ENCODE assay signal across 8 mouse cellular contexts in genomic region chr14:55540787-55541321, GRCm38 (mm10). TPM values are rescaled to one million over a fixed set of nuclear protein-coding genes. Genes with fewer than 3 reads are reported as not detected.
DNase-seq lines count a peak whose midpoint lies in the region; ATAC-seq and TF ChIP-seq lines count a peak whose summit lies in the region.

No protein-coding gene starts in this region.

- H3K4me2 ChIP-seq in embryonic facial prominence, embryonic 12.5 days (replicated peaks), result peak overlapping the region; percentile 75

- peak overlapping the region; percentile 54 for H3K4me3 ChIP-seq in thymus, adult 2 months (ENCODE audit: control insufficient read depth, insufficient read depth, low read length)
- H3K4me3 ChIP-seq in embryonic facial prominence, embryonic 12.5 days, result peak overlapping the region; percentile 57
- H3K4me3 ChIP-seq in kidney, adult 2 months (ENCODE audit: insufficient read depth, low read depth, low read length), result peak overlapping the region; percentile 77

- no peaks in the 10 kb centered on the region for H3K36me3 ChIP-seq in thymus, adult 2 months (ENCODE audit: control insufficient read depth, insufficient read depth, low read length)
- H3K36me3 ChIP-seq in embryonic facial prominence, embryonic 12.5 days, result peaks cover 26% of the 10 kb centered on the region
- no peaks in the 10 kb centered on the region for H3K36me3 ChIP-seq in kidney, adult 2 months (ENCODE audit: control insufficient read depth, insufficient read depth, low read length)
- H3K36me3 ChIP-seq in splenic B cell, adult 2 months (ENCODE audit: control insufficient read depth, insufficient read depth, low read length, poor library complexity, severe bottlenecking), result peaks cover 2% of the 10 kb centered on the region; the same call in 1 of the 2 replicates

- no peak for TF ChIP-seq POLR2A in thymus, adult 2 months (IDR thresholded peaks at IDR 0.05; ENCODE audit: control insufficient read depth, extremely low read depth, insufficient read depth, low read length, poor library complexity)
- TF ChIP-seq POLR2A in kidney, adult 2 months (IDR thresholded peaks at IDR 0.05; ENCODE audit: low read depth, low read length), result no peak

- WGBS in thymus, adult 2 months, result 9% methylated on average over 10 of the region's 10 CpGs
- 7% methylated on average over 10 of the region's 10 CpGs for WGBS in embryonic facial prominence, embryonic 12.5 days
- 8% methylated on average over 10 of the region's 10 CpGs for WGBS in kidney, adult 2 months

- peak; percentile 46 for DNase-seq in thymus, adult 2 months
- no peak for DNase-seq in thymus, postnatal 10 days (ENCODE audit: low spot score in 2 of 2)
- DNase-seq in heart, adult 18-20 months, result peak; percentile 92 to 94
- DNase-seq in kidney, adult 2 months, result peak; percentile 82
- peak; percentile 72 for DNase-seq in liver
- DNase-seq in naive thymus-derived CD4-positive, alpha-beta T cell, adult 2 months (ENCODE audit: low read depth), result peak; percentile 73
- DNase-seq in splenic B cell, adult 2 months (ENCODE audit: low read depth, low spot score), result peak; percentile 84

- H3K4me1 ChIP-seq in thymus, adult 2 months (replicated peaks; ENCODE audit: control insufficient read depth, insufficient read depth, low read length), result peaks cover 16% of the 10 kb centered on the region
- H3K4me1 ChIP-seq in embryonic facial prominence, embryonic 12.5 days, result peaks cover 11% of the 10 kb centered on the region
- no peaks in the 10 kb centered on the region for H3K4me1 ChIP-seq in kidney, adult 2 months (ENCODE audit: control insufficient read depth, insufficient read depth, low read length)

- no peak for TF ChIP-seq CTCF in thymus, adult 2 months (IDR thresholded peaks at IDR 0.05; ENCODE audit: borderline replicate concordance, control insufficient read depth, extremely low read depth, insufficient read depth, low read length, poor library complexity)
- no peak for TF ChIP-seq CTCF in kidney, adult 2 months (conservative IDR thresholded peaks at IDR 0.05; ENCODE audit: insufficient read depth, insufficient read length, low read depth, low read length)

- no peaks in the 10 kb centered on the region for H3K9me3 ChIP-seq in embryonic facial prominence, embryonic 12.5 days

- no peaks in the 10 kb centered on the region for H3K27me3 ChIP-seq in thymus, adult 2 months (ENCODE audit: control insufficient read depth, insufficient read depth, low read length)
- no peaks in the 10 kb centered on the region for H3K27me3 ChIP-seq in embryonic facial prominence, embryonic 12.5 days
- H3K27me3 ChIP-seq in kidney, adult 2 months (replicated peaks; ENCODE audit: control insufficient read depth, insufficient read depth, low read length), result no peaks in the 10 kb centered on the region
- H3K27me3 ChIP-seq in splenic B cell, adult 2 months (ENCODE audit: control insufficient read depth, insufficient read depth, low read length, poor library complexity, severe bottlenecking), result no peaks in the 10 kb centered on the region

- no peak overlapping the region for H3K27ac ChIP-seq in thymus, adult 2 months (ENCODE audit: control insufficient read depth, insufficient read depth, low read length)
- H3K27ac ChIP-seq in embryonic facial prominence, embryonic 12.5 days, result peak overlapping the region; percentile 84
- H3K27ac ChIP-seq in kidney, adult 2 months (ENCODE audit: insufficient read depth, low read depth, low read length), result peak overlapping the region; percentile 17; the same call in 1 of the 2 replicates

- H3K9ac ChIP-seq in embryonic facial prominence, embryonic 12.5 days, result peak overlapping the region; percentile 70

- ATAC-seq in embryonic facial prominence, embryonic 12.5 days (ENCODE audit: insufficient number of reproducible peaks, insufficient read depth, low FRiP score, low TSS enrichment), result peak; percentile 42

RNA-seq across cellular contexts. Expression of gene Pck2, which starts 0.8 kb away (rescaled TPM):
- polyA plus RNA-seq in thymus, adult 2 months (2012; rRNA removed), result 13.2 and 13.3 TPM in 2 replicates
- 35.2 and 36.1 TPM in 2 replicates for polyA plus RNA-seq in embryonic facial prominence, embryonic 12.5 days (2016; fragmentation: Nextera tagmentation; extraction: Ambion mirVana)
- 1 to 10 TPM; 8.3 to 9.4 TPM for total RNA-seq in heart, adult 18-20 months (2021)
- 22.9 and 27.4 TPM in 2 replicates for polyA plus RNA-seq in kidney, adult 2 months (2012; rRNA removed)

RNA-seq across cellular contexts. Expression of gene Nrl, which starts 16.1 kb away (rescaled TPM):
- 0.50 and 0.70 TPM in 2 replicates for polyA plus RNA-seq in thymus, adult 2 months (2012; rRNA removed)
- polyA plus RNA-seq in embryonic facial prominence, embryonic 12.5 days (2016; fragmentation: Nextera tagmentation; extraction: Ambion mirVana), result 0.11 TPM in 1 of 2 replicates, not detected in the other
- total RNA-seq in heart, adult 18-20 months (2021), result not detected
- polyA plus RNA-seq in kidney, adult 2 months (2012; rRNA removed), result not detected in 2 replicates

RNA-seq across cellular contexts. Expression of gene Dcaf11, which starts 19.0 kb away (rescaled TPM):
- polyA plus RNA-seq in thymus, adult 2 months (2012; rRNA removed), result 76.8 and 77.7 TPM in 2 replicates
- 71.3 and 78.4 TPM in 2 replicates for polyA plus RNA-seq in embryonic facial prominence, embryonic 12.5 days (2016; fragmentation: Nextera tagmentation; extraction: Ambion mirVana)
- total RNA-seq in heart, adult 18-20 months (2021), result 100 to 1,000 TPM; 147 to 152 TPM
- 223 and 243 TPM in 2 replicates for polyA plus RNA-seq in kidney, adult 2 months (2012; rRNA removed)

RNA-seq across cellular contexts. Expression of gene A730061H03Rik, which starts 19.4 kb away (rescaled TPM):
- 8.2 and 8.3 TPM in 2 replicates for polyA plus RNA-seq in thymus, adult 2 months (2012; rRNA removed)
- not detected in 2 replicates for polyA plus RNA-seq in embryonic facial prominence, embryonic 12.5 days (2016; fragmentation: Nextera tagmentation; extraction: Ambion mirVana)
- total RNA-seq in heart, adult 18-20 months (2021), result not detected
- polyA plus RNA-seq in kidney, adult 2 months (2012; rRNA removed), result 0.75 and 1.4 TPM in 2 replicates

RNA-seq across cellular contexts. Expression of gene Cpne6, which starts 30.6 kb away (rescaled TPM):
- 0.98 and 1.0 TPM in 2 replicates for polyA plus RNA-seq in thymus, adult 2 months (2012; rRNA removed)
- 0.55 and 0.90 TPM in 2 replicates for polyA plus RNA-seq in embryonic facial prominence, embryonic 12.5 days (2016; fragmentation: Nextera tagmentation; extraction: Ambion mirVana)
- not detected for total RNA-seq in heart, adult 18-20 months (2021)
- 0.11 and 0.22 TPM in 2 replicates for polyA plus RNA-seq in kidney, adult 2 months (2012; rRNA removed)

Comparison
In these comparisons a context has a peak if more than half of its experiments do, and no peak if none do; other contexts are left out.
1. DNase-seq: peak in thymus, adult 2 months (single experiment), heart, adult 18-20 months (2 of 2), kidney, adult 2 months (single experiment), liver (single experiment), naive thymus-derived CD4-positive, alpha-beta T cell, adult 2 months (single experiment) and splenic B cell, adult 2 months (single experiment); none in thymus, postnatal 10 days (0 of 2).
2. Peak in every context shown above with its lines, with median percentiles within 50 percentile points of each other: H3K4me3 ChIP-seq.